Mouse (Mus musculus) liver, postnatal 0 days (tissue): ENCODE measurements around the gene Cldn4. TPM values are rescaled to one million over a fixed set of nuclear protein-coding genes. Genes with fewer than 3 reads are reported as not detected.

Source experiments
- ATAC-seq: fragments of 200-750 bp; cut with Nextera tagmentation; 2 replicates; pipeline ENCODE4 v1.8.0; 2017; ENCODE audit warnings: mild to moderate bottlenecking, moderate library complexity
- DNase-seq: peaks from one replicate; pipeline ENCODE4 v3.0.0-alpha.2; 2016
- H3K27ac ChIP-seq: fragments of 300-500 bp; sonication (generic); 2 replicates; pipeline ENCODE4 v1.5.1; 2014; ENCODE audit warnings: antibody characterized with exemption, moderate library complexity, mild to moderate bottlenecking, low read depth
- H3K27me3 ChIP-seq: fragments of 300-500 bp; sonication (generic); 2 replicates; pipeline ENCODE4 v1.6.1; 2014; ENCODE audit warnings: low read length, control low read depth, mixed read lengths; ENCODE audit not compliant: insufficient read depth
- H3K36me3 ChIP-seq: fragments of 300-500 bp; sonication (generic); replicated peaks from 2 replicates; pipeline ENCODE4 v1.6.1; 2014; ENCODE audit warnings: mild to moderate bottlenecking, control low read depth, low read length, moderate library complexity, mixed read lengths; ENCODE audit not compliant: insufficient read depth
- H3K4me1 ChIP-seq: fragments of 300-500 bp; sonication (generic); 2 replicates; pipeline ENCODE4 v1.6.1; 2014; ENCODE audit warnings: antibody characterized with exemption, mild to moderate bottlenecking, control low read depth; ENCODE audit not compliant: insufficient read depth
- H3K4me2 ChIP-seq: fragments of 300-500 bp; sonication (generic); 2 replicates; pipeline ENCODE4 v1.6.1; 2014; ENCODE audit warnings: low read depth, mild to moderate bottlenecking, low read length, moderate library complexity, mixed read lengths
- H3K4me3 ChIP-seq: fragments of 300-500 bp; sonication (generic); 2 replicates; pipeline ENCODE4 v1.5.1; 2014; ENCODE audit warnings: low read depth, low read length
- H3K9ac ChIP-seq: fragments of 300-500 bp; sonication (generic); replicated peaks from 2 replicates; pipeline ENCODE4 v1.6.1; 2014; ENCODE audit warnings: mild to moderate bottlenecking, moderate library complexity
- H3K9me3 ChIP-seq: fragments of 300-500 bp; sonication (generic); 2 replicates; pipeline ENCODE4 v1.6.1; 2016; ENCODE audit warnings: mild to moderate bottlenecking, control low read depth, low read length, mixed read lengths
- CTCF ChIP-seq: sonication (generic); IDR thresholded peaks from 2 replicates; pipeline ENCODE4 v1.5.1; 2016; ENCODE audit warnings: antibody characterized with exemption, low read depth
- EP300 ChIP-seq: IDR thresholded peaks from 2 replicates; pipeline ENCODE4 v1.6.1; 2016; ENCODE audit warnings: antibody characterized with exemption, low read depth, mild to moderate bottlenecking
- WGBS: fragments of 180-500 bp; shearing (Covaris S2); extraction: QIAGEN DNeasy Blood & Tissue Kit; methylation state at CpG from one replicate; pipeline ENCODE4 v1.1.7; 2014; ENCODE audit not compliant: insufficient replicate concordance; 5-methylcytosine and 5-hydroxymethylcytosine counted together
- polyA plus RNA-seq: library from polyadenylated mRNA; unstranded; fragments of >200 nt; fragmentation: Nextera tagmentation; extraction: Ambion mirVana; gene quantifications from 2 replicates; pipeline ENCODE4 v1.2.1, GENCODE M21; 2015

Cldn4 gene
- polyA plus RNA-seq, 1 experiment from 2014 or later = 0.32 TPM

DNA sequence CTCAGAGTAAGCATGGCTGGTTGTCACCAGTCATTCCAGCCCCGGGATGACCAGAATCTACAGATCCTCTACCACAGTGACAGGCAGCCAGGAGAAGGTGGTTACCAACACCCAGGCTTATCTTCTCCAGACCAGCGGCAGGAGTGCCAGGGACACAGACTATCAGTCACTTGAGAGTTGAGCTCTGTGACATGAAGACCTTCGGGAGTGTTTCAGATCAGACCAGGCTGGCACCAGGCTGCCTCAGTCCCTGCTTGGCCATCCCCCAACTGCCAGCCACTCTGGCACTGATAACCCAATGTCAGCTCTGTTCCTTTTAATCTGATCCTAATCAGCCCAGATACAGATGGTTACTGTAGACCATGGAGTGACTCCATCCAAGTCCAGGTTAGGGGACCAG is 27.6 kb downstream of the Cldn4 start:
- Histone ChIP-seq H3K27me3 (no peaks in the 10 kb centered on the region), H3K4me2 (peak overlapping the region; percentile 16), H3K9ac (no peak overlapping the region), H3K27ac (peak overlapping the region; percentile 93), H3K9me3 (no peaks in the 10 kb centered on the region), H3K4me3 (no peak overlapping the region), H3K4me1 (peaks cover 33% of the 10 kb centered on the region), H3K36me3 (no peaks in the 10 kb centered on the region)
- ATAC-seq = peak; percentile 87
- WGBS = 42% methylated on average over 3 of the region's 3 CpGs
- DNase-seq = peak; percentile 74
- peak; percentile 98 for TF ChIP-seq EP300
- no peak for TF ChIP-seq CTCF

DNA sequence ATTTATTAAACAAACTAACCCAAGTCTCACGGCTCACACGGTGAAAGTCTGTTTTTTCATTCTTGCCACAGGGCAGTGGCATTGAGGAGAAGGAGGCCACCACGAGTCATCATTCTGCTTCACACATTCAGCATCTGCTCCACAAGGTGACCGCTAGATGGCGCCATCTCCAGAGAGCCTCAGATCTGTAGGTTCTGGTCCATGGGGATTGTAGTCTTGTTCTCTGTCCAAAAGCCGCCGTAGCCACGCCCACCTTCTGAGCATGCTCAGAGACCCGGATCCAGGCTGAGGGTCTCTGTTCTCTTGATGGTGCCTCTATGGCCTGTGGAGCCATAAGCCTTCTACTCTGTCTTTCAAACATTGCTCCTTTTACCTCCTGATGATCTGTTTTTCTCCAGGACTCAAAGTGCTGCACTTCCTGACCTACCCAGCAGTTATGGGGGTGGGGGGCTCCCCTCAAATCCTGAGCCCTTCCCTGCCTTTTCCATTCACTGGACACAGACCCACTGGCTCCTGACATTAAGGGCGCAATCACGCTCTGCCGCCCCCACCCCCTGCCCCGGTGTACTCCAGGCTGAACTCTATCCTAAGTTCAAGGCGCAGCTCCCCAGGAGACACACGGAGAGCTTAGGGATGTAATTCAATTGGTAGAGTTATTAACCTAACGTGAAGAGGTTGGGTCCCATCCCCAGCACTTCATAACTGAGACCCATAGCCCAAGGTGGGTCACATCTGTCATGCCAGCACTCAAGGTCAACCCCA is 28.5 kb downstream of the Cldn4 start:
- H3K4me2 ChIP-seq = peak overlapping the region; percentile 57

GRCm38 (mm10) chr5:134915311-134915710 is 31.4 kb downstream of the Cldn4 start, which contains the start of gene Cldn13:
Gene Cldn13, minus strand, starts transcription at chr5:134915526.
- Histone ChIP-seq H3K9ac (peak within 1 kb of the TSS; percentile 75), H3K4me1 (peaks cover 23% of the 10 kb centered on the region), H3K27me3 (no peaks in the 10 kb centered on the region), H3K4me2 (peak within 1 kb of the TSS; percentile 60), H3K36me3 (no peaks in the 10 kb centered on the region), H3K4me3 (peak within 1 kb of the TSS; percentile 55), H3K27ac (peak within 1 kb of the TSS; percentile 95), H3K9me3 (no peaks in the 10 kb centered on the region)
- WGBS = 51% methylated on average over 8 of the region's 8 CpGs
- TF ChIP-seq EP300 (peak; percentile 86), CTCF (no peak)
- peak; percentile 82 for DNase-seq
- peak; percentile 54 for ATAC-seq

More for the DNA sequence above, 28.5 kb downstream of the Cldn4 start:
- H3K4me1 ChIP-seq = peaks cover 33% of the 10 kb centered on the region
- H3K36me3 ChIP-seq = no peaks in the 10 kb centered on the region
- no peak overlapping the region for H3K4me3 ChIP-seq
- peak overlapping the region; percentile 93 for H3K27ac ChIP-seq
- H3K9me3 ChIP-seq = no peaks in the 10 kb centered on the region
- WGBS = 42% methylated on average over 16 of the region's 16 CpGs
- DNase-seq (peak; percentile 88), ATAC-seq (no peak)
- TF ChIP-seq EP300 (no peak), CTCF (peak; percentile 95)
- H3K27me3 ChIP-seq = no peaks in the 10 kb centered on the region
- H3K9ac ChIP-seq = peak overlapping the region; percentile 48

- Histone ChIP-seq H3K27me3 (no peaks in the 10 kb centered on the region), H3K9me3 (no peaks in the 10 kb centered on the region), H3K9ac (peak overlapping the region; percentile 75), H3K36me3 (no peaks in the 10 kb centered on the region), H3K4me2 (peak overlapping the region; percentile 60), H3K4me3 (peak overlapping the region; percentile 55), H3K27ac (peak overlapping the region; percentile 95), H3K4me1 (peaks cover 16% of the 10 kb centered on the region)
- TF ChIP-seq EP300 (no peak), CTCF (no peak)
- peak; percentile 33 for DNase-seq
- 46% methylated on average over 8 of the region's 8 CpGs for WGBS
- no peak for ATAC-seq
Observed at GRCm38 (mm10) chr5:134914510-134914909, 32.2 kb downstream of the Cldn4 start.

DNA sequence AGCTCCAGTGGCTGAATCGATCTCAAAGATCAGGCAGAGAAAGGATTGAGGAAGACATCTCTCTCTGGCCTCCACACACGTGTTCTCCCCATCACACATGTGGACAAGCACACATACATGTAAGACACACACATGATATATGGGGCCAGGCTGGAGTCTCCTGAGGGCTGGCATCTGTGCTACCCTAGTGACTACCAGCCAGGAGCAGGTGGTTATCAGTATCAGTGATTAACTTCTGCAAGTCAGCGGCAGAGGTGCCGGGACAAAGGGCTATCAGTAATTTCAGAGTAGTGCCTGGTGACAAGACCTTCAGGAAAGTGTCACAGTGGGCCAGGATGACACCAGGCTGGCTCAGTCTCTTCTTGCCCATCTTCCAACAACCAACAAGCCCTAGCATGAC is 33.0 kb downstream of the Cldn4 start:
- Histone ChIP-seq H3K36me3 (no peaks in the 10 kb centered on the region), H3K4me3 (peak overlapping the region; percentile 55), H3K9ac (peak overlapping the region; percentile 75), H3K4me1 (peaks cover 13% of the 10 kb centered on the region), H3K27ac (peak overlapping the region; percentile 95), H3K9me3 (no peaks in the 10 kb centered on the region), H3K4me2 (peak overlapping the region; percentile 60), H3K27me3 (no peaks in the 10 kb centered on the region)
- DNase-seq = peak; percentile 67
- 47% methylated on average over 4 of the region's 4 CpGs for WGBS
- TF ChIP-seq CTCF (no peak), EP300 (peak; percentile 98)
- ATAC-seq = peak; percentile 87

GRCm38 (mm10) chr5:134913352-134913751 is 33.4 kb downstream of the Cldn4 start:
- H3K4me2 ChIP-seq = peak overlapping the region; percentile 60
- ATAC-seq (peak; percentile 34), DNase-seq (peak; percentile 23)
- peak overlapping the region; percentile 95 for H3K27ac ChIP-seq
- H3K4me3 ChIP-seq = peak overlapping the region; percentile 55
- no peaks in the 10 kb centered on the region for H3K27me3 ChIP-seq
- 52% methylated on average over 3 of the region's 3 CpGs for WGBS
- no peak for TF ChIP-seq CTCF
- peaks cover 9% of the 10 kb centered on the region for H3K4me1 ChIP-seq
- no peaks in the 10 kb centered on the region for H3K36me3 ChIP-seq
- H3K9ac ChIP-seq = peak overlapping the region; percentile 75
- H3K9me3 ChIP-seq = no peaks in the 10 kb centered on the region
